Mouse (Mus musculus): ENCODE results near the gene Mlph.

DNA sequence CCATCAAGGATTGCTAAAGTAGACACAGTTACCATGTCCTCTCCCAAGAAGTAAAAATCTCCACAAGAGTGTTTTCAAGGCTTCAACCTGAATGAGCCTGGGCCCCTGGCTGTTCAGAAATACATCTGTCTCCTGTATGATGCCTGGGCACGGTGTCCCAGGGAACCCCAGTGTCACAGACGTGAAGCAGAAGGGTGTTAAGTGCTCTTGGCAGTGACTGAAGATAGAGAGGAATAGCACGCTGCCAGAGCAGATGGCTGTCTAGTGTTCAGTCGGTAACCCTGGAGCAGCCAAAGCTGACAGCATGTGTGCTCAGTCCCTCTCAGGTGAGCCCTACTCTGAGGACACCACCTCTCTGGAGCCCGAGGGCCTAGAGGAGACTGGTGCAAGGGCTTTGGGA, 18.1 kb downstream of the Mlph start:
- no peak for TF ChIP-seq POLR2A (IDR thresholded peaks at IDR 0.05; ENCODE audit: extremely low read depth, insufficient read depth, low read length)
- TF ChIP-seq CTCF (IDR thresholded peaks at IDR 0.05; ENCODE audit: low read depth, low read length) = no peak

Measured in liver, adult 2 months (tissue).